Mouse (Mus musculus): ENCODE measurements around the gene Kctd20. TPM values are rescaled to one million over a fixed set of nuclear protein-coding genes. Genes with fewer than 3 reads are reported as not detected.

Kctd20 gene
- polyA plus RNA-seq, 2 experiments from 2014 or later, result 32.0 to 47.5 TPM

DNA sequence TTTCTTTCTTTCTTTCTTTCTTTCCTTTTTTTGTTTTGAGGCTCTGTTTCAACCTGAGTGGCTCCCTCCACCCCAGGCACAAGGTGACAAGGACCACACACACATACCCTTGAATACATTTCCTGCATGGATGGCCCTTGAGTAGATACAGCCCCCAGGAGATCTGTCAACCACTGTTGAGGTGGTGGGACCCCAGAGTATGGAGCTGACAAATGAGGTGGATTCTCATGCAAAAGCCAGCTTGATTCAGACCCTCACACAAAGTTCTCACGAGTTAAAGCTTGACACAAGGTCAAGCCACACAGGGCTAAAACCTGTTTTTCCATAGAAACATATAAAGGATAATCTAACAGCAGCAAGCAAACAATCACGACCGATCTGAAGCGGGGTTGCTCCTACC, 19.5 kb upstream of the Kctd20 start:
- no peak for ATAC-seq

DNA sequence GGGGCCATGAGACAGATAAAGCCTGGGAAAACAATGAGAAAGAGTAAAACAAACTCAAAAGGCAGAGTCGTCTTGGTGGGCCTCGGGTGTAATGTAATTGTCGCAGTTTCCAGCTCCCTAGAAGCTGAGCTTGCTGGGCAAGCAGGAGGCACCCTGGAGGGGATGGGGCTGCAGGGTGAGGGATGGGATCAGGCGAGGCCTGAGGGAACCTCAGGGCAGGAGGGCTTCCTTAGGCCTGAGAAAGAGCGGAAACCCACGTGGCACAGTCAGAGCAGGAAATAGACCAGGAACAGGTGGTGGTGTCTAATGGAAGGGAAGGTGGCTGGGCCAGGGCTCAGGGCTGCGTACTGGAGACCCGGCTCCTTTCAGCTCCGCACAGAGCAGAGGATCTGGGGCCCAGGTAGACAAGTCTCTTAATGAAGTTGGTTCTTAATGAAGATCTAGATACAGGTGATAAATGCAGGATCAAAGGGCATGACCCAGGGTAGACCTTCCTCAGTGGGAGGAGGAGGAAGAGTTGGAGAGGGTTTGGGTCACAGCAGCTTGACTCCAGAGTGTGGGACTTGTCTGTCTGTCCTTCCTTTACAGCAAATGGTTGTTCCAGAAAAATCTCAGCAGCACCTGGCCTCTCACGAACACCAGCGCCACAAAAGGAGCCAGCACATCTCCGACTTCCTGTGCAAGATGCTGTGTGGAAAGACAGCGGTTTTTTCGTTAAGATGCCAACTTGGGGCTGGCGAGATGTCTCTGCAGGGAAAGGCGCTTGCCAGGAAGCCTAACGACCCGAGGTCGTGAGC, 17.4 kb upstream of the Kctd20 start:
- no peak for ATAC-seq

DNA sequence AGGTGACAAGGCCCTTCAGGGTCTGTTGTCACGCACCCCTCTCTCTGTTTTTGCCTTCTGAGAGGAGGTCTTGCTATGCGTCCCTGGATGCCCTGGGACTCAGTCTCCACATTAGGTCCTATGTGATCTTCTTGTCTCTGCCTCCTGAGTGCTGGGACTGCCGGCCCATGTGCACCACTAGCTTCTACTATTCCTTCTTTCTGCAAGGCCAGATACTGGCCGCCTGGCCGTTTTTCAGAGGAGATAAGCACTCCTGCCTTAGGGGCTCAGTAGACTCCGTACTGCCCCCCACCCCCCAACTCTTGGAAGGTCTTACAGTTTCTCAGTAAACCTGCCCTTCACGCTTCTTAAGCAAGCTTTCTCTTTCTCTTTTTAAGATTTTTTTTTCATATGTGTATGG, 15.6 kb upstream of the Kctd20 start:
- no peak for ATAC-seq

DNA sequence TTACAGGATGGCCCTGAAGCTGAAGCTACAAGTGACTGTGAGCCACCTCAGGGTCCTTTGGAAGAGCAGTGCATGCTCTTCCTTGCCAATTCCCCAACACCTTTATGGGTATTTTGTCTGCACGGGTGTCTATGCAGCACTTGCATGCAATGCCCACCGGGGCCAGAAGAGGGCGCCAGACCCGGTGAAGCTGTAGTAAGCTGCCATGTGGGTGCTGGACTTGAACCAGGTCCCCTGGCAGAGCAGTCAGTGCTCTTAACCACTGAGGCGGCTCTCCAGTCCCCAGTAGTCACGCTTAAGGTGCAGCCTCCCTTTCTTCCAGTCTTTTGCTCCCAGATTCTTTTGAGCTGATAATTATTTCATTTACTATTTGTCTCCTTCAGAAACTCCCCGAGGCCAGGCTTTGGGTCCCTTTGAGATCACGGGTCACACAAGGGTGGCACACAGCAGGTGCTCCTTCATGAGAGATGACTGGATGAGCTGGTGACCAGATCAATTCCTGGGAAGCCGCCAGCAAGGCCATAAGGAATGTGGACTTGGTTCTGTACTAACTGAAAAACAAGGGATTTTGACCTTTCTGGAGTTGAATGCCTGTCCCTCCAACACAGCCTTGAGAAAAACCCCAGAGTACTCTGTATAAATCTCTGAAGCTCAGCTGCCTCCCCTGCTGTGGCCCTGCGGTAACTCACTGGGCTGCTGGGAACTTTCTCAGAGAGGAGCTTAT, 15.0 kb upstream of the Kctd20 start:
- no peak for ATAC-seq

DNA sequence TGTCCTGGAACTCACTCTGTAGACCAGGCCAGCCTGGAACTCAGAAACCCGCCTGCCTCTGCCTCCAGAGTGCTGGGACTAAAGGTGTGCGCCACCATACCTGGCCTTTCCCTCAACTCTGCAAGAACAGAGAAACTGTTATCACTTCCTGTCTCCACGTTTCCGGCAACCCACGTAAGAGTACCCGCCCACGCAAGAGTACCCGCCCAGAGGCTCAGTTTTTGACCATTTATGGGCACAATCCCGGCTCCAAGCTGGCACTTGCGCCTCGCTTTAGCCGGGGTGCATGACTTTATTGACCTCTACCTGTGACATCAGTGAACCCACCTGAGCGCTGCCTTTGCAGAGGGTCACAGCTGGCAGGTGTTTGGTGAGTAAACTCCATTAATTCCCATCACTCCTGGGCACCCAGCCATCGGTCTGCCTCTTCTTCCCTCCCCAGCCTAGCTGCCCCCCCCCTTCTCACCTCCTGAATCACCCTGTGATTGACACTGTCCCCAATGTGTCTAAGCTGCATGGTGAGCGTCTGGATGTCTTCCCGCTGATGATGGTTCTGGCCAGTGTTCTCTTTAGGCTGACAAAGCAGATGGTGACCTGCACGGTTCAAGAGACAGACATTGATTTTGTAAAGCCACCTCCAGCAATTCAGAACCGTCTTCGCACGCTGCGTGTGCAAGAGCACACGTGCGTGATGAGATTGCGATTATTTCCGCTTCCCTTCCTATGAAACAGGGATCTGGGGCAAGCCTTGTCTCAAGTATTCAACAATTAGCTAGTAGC, 10.8 kb upstream of the Kctd20 start:
- no peak for ATAC-seq

DNA sequence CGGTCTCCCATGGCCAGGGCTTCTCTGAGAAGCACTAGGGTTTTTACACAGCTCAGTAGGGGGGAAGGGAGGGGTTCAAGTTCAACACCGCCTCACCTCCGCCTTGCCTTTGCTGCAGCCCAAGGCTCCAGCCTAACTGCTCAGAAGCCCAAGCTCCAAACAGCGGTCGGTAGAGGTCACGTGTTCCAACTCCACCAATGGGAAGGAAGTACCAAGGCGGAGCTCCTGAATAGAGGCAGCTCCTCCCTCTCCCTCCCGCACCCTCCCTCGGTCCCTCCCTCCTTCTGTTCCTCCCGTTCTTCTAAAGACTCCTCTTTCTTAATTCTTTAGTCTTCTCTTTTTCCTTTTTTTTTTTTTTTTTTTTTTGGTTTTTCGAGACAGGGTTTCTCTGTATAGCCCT, 9.6 kb upstream of the Kctd20 start:
- ATAC-seq, result no peak

DNA sequence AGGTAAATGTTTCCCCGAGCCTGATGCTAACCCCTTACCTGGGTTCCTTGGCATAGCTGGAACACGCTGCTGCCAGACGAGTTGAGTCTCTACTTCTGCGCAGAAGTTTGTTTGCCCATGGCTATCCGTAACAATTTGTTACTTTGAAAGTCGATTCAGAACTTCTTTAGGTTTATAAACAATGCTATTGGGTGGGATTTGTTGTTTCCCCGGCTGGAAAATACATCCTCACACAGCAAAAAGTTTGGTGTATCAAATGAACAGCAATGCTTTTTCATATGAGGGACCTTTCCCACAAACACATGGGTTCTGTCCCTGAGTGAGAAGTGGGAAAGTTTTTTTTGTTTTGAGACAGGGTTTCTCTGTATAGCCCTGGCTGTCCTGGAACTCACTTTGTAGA, 8.0 kb upstream of the Kctd20 start, which contains the start of gene Pxt1:
Gene Pxt1 (minus strand): TSS at position 101 of the 400 bp plus-strand sequence.
- no peak for ATAC-seq

DNA sequence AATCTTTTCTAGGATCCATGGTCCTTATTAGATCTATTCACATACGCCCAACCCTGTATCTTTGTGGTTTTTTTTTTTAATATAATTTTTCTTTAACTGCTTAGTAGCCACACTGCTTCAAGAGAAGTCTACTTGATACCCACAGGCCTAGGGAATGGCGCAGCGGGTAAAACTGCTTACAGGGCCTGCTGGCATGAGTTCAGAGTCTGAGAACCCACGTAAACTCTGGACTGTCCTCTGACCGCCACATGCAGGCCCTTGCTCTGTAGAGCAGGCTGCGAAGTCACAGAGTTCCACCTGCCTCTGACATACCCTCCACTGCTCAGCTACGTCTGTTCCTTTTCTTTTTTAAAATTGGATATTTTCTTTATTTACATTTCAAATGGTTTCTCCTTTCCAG, 7.3 kb upstream of the Kctd20 start:
- ATAC-seq, result no peak

DNA sequence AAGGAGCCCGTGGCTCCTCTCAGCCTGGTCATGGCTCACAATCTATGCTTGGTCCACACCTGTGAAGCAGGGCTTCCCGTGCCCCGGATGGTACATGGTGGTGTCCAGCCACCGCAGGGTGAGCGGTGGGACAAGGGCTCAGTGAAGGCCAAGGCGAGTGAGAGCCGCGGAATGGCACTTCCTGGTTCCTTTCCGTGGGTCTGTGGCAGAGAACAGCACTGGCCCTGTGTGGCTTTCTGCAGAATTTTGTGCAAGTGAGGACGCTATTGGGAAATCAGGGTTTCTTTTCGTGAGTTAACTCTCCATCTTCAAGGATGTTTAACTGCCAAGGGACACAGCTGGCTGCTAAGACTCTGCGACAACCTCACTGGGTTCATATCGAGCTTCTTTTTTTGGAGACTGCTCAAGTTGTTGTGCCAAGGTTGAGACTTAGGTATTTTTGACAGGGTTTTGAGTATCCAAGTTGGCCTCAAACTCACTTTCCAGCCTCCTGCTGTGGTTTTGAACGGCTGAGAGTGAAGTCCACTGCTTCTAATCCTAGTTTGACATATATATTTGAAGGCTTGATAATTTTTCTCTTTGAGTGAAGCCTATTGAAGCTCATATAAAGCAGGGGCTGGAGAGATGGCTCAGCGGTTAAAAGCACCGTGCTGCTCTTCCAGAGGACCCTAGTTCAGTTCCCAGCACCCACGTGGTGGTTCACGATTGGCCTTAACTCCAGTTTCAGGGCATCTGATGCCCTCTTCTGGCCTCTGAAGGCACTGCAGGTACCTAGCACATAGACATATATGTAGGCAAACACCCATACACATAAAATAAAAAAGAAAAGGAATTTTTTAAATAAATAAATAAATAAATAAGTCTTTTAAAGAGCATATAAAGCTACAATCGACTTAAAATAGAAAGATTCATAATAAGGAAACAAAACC, 4.5 kb upstream of the Kctd20 start:
- no peak for ATAC-seq

DNA sequence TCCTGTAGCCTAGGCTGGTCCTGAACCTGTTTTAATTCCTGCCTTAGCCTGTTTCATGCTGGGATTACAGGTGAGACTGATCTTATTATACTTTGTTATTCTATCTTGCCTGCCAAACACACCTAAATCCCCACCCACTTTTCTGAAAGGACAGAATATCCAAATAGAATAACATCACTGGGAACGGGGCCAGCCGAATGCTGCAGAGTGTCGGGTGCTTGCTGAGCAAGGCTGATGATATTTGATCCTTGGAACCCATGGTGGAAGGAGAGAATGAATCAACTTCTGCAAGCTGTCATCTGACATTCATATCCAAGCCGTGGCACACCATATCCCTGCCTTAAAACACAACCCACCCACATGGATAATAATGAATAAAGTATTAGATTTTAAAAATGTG, 3.1 kb upstream of the Kctd20 start:
- ATAC-seq, result no peak

DNA sequence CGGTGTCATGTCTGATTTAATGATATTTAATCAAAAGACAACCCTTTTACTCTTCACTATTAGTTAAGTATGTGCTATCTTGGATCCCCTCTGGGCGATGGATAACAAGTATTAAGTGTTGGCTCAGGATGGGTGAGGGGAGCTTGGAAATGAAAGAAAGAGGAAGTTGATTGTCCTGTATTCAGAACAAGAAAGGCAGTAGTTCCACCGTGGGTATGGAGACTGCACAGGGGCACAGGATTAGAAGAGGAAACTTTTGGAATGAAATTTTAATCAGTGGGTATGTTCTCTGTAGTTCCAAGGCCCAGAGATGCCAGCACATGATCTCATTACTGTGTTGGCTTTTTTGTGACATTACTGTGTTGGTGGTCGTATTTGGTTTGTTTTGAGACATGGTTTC, 999 bp upstream of the Kctd20 start:
- ATAC-seq, result no peak

DNA sequence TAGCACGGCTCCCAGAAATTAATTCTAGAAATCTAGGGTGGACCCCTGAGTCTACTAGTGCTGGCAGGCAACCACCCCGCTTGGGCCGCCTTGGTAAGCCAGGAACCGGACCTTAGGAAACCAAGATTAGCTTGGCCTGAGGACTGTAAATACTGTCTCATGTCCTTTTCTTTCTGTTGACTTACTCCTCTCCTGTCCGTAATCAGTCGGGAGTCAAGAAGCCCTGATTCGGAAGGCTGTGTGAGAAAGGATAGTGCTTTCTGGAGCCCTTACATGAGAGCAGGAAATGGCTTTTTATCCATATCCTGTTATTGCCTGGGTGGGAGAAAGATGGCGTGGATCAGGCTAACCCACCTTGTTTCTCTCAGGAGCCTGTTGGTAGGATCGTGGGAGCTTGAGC, 1.5 kb downstream of the Kctd20 start:
- ATAC-seq, result no peak

DNA sequence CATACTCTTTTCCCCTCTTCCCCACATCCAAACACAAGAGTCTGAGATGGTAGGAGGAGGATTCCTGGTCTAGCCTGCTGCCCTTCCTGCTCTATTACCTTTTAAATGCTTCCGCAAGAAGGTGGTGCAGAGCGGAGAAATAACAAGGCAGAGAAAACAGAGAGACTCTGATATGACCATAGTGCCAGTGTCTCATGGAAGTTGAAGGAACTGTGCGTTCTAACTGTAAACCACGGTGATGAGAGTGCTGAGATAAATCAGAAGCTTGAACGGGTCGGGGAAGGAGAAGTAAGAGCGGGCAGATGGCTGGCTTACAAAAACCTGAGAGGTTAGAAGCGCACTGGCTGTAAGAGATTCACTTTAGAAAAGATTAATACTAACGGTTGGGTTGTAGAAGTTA, 2.7 kb downstream of the Kctd20 start:
- ATAC-seq, result no peak

DNA sequence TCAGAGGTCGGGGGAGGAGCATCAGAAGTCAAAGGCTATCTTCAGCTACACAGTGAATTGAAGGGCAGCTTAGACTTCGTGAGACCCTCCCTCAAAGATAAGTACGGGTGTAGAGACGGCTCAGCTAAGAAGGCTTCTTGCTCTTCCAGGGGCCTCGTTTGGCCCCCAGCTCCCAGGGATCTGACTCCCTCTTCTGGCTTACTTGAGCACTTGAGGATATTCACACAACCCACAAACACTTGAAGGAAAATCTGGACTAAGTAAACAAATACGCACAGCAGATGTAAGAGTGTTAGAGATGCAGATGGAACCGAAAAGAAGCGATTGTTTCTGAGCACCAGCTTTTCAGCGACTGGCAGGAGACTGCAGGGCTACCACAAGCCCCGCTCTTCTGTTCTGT, 8.8 kb downstream of the Kctd20 start:
- no peak for ATAC-seq

DNA sequence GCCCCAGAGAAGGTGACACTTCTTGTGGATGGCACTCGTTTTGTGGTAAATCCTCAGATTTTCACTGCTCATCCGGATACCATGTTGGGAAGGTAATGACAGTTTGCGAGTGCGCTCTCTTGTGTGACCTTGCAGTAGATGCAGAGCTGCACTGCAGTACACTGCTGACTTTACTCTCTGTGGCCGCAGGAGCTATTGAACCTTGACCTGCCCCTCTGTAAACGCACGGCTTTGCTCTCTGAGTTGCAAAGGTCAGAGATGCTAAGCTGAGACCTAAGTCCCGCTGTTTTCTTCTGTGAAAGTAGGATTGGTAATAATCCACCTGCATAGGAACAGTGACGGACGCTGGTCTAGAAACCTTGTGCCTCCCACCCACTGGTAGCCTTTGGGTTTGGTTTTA, 9.8 kb downstream of the Kctd20 start:
- ATAC-seq, result no peak

DNA sequence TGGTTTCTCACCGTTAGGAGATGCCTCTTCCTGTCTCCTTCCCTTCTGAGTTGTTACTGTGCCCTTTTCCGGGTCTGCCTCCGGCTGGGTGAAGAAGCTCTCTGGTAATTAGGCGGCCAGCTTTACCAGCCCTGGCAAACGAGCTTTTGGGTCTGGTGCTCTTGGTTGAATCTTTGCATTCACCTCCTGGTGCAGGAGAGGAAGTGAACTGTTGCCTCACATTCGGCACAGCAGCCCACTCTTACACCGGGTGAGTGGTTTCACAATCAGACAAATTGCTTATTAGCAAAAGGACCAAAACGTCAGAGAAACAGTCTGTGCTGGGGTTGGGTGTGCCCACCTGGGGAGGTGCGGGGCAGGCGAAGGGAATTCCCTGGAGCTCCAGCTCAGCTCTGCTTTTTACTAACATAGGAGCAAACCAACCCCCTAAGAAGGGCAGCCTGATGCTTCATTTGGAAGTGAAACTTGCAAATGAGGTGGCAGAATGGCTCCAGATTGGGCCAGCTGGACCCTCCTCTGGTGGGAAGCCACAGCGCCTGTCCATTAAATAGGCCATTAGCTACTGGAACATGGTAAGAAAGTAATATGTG, 15.4 kb downstream of the Kctd20 start:
- ATAC-seq, result peak; percentile 49

DNA sequence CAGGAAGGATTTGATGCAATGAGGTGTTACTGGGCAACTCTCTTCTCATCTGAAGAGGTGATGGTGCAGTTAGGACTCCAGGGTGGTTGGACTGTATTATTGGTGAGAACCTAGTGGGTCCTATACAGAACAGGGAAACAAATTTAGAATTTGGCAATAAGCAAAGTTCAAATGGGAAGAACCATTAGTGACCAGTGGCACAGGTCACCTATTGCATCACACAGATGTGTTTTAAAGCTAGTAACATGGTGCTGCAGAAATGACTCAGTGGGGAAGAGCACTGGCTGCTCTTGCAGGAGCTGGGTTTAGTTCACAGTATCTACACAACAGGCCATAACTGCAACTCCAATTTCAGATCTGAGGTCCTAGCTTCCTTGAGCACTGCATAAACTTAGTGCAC, 18.4 kb downstream of the Kctd20 start:
- ATAC-seq, result no peak

DNA sequence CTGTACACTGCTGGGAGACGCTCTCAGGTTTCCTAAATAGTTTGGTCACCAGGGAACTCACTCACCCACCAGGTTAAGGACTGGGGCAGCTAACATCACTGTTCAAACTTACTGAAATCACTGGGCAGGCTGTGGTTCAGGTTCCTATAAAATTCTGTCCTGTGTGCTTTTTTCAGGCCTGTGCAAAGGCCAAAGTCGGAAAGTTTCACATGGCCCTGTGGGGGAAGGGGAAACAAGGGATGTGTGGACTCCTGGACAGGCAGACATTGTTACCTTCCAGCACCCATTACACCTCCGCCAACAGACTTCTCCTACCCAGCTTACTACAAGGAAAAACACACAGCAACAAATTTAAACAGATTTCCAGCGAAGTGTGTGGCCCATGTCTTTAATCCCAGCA, 27.3 kb downstream of the Kctd20 start:
- ATAC-seq, result no peak

DNA sequence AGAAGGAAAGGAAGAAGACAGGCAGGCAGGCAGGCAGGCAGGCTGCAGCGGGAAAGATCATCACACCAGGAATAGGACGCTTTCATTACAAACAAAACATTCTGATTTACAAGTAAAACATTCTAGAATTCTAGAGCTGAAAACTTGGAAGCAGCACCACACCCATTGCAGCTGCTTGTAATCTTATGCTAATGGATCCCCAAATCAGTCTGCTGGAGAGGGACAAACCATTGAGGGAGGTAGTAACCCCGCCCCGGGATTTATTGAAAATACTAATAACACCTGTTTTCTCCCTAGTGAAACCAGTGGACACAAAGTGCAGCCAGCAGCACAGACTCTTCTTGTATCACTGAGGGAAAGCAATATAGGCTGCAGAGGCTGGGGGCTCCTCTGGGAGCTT, 29.3 kb downstream of the Kctd20 start:
- no peak for ATAC-seq

DNA sequence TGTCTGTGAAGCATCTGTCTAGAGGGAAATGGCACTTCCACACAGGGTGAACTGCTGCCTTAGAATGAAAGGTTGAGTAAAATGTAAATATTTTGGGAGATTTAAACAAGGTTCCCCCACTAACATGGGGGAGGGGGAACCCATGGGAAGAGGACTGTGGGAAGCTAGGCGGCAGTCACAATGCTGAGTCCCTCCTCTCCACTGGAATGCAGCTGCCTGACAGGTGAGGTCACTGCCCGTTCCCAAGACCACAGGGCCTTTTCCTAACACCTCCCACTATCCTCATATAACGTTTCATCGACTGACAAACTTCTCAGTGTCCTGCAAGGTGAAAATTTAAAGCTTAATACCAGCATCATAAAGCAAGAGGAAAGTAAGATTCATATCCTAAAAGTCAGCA, 30.8 kb downstream of the Kctd20 start:
- ATAC-seq, result no peak

DNA sequence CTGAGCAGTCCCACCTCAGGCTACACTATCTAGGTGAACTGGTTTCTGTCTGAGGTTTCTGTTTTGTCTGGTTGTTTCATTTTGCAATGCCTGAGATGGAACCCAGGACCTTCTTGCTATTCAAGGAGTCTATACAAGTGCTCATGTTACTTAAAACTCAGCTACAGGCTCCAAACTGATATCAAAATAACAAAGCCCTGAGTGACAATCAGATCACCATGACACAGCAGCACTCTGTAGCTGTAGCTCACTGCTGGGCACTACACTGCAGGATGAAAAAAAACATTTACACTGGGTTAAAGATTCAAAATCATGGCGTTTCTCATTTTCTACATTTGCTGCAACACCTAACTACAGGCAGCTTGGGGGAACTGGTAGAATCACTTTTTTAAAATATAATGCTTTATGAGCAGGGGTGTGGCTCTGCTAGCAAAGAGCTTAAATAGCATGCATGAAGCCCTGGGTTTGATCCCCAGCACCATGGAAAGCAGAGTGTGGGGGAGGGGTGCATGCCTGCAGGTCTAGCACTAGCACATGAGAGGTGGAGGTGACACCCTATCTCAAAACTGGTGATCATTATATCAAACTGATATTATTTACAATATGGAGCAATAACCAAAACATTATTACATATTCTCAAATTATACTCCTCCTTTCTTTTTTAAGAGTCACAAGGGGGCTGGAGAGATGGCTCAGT, 33.1 kb downstream of the Kctd20 start:
- ATAC-seq, result no peak
